Mouse (Mus musculus) liver, embryonic 16.5 days (tissue): Measurements from ENCODE around the gene Cnot4. TPM values are rescaled to one million over a fixed set of nuclear protein-coding genes. Genes with fewer than 3 reads are reported as not detected.
A peak's percentile ranks its signal among the peaks of the same experiment; 100 is the strongest.
"Not testable (repeated sequence)": the region's sequence is repeated elsewhere in the genome, so short reads cannot be mapped to it uniquely, and the experiment has no call there.

ENCODE experiments used
- ATAC-seq: fragments of 200-750 bp; cut with Nextera tagmentation; 2 replicates; pipeline ENCODE4 v1.8.0; 2017; ENCODE audit warnings: low read depth, mild to moderate bottlenecking, moderate number of reproducible peaks, moderate library complexity
- H3K27ac ChIP-seq: fragments of 300-500 bp; sonication (generic); 2 replicates; pipeline ENCODE4 v1.5.1; 2014; ENCODE audit warnings: mild to moderate bottlenecking, low read length
- H3K27me3 ChIP-seq: fragments of 300-500 bp; sonication (generic); 2 replicates; pipeline ENCODE4 v1.6.1; 2014; ENCODE audit warnings: low read depth, low read length, mixed read lengths; ENCODE audit not compliant: control insufficient read depth, insufficient read depth
- H3K36me3 ChIP-seq: fragments of 300-500 bp; sonication (generic); 2 replicates; pipeline ENCODE4 v1.6.1; 2014; ENCODE audit warnings: mild to moderate bottlenecking; ENCODE audit not compliant: control insufficient read depth, insufficient read depth
- H3K4me1 ChIP-seq: fragments of 300-500 bp; sonication (generic); 2 replicates; pipeline ENCODE4 v1.6.1; 2014; ENCODE audit warnings: low read depth, low read length, mixed read lengths; ENCODE audit not compliant: control insufficient read depth
- H3K4me2 ChIP-seq: fragments of 300-500 bp; sonication (generic); 2 replicates; pipeline ENCODE4 v1.6.1; 2014; ENCODE audit warnings: low read depth, low read length, mixed read lengths
- H3K4me3 ChIP-seq: fragments of 300-500 bp; sonication (generic); 2 replicates; pipeline ENCODE4 v1.5.1; 2014; ENCODE audit warnings: low read depth, mild to moderate bottlenecking, low read length
- H3K9ac ChIP-seq: fragments of 300-500 bp; sonication (generic); 2 replicates; pipeline ENCODE4 v1.6.1; 2014; ENCODE audit warnings: low read depth, low read length
- H3K9me3 ChIP-seq: fragments of 300-500 bp; sonication (generic); replicated peaks from 2 replicates; pipeline ENCODE4 v1.6.1; 2016; ENCODE audit warnings: low read length; ENCODE audit not compliant: control insufficient read depth
- WGBS: fragments of 180-500 bp; shearing (Covaris S2); extraction: QIAGEN DNeasy Blood & Tissue Kit; methylation state at CpG from one replicate; pipeline ENCODE4 v1.1.7; 2014; ENCODE audit not compliant: insufficient replicate concordance; 5-methylcytosine and 5-hydroxymethylcytosine counted together
- polyA plus RNA-seq: library from polyadenylated mRNA; unstranded; fragments of >200 nt; fragmentation: Nextera tagmentation; extraction: Ambion mirVana; gene quantifications from 2 replicates; pipeline ENCODE4 v1.2.1, GENCODE M21; 2015

The Cnot4 gene
- 11.0 and 12.5 TPM in 2 replicates for polyA plus RNA-seq

DNA sequence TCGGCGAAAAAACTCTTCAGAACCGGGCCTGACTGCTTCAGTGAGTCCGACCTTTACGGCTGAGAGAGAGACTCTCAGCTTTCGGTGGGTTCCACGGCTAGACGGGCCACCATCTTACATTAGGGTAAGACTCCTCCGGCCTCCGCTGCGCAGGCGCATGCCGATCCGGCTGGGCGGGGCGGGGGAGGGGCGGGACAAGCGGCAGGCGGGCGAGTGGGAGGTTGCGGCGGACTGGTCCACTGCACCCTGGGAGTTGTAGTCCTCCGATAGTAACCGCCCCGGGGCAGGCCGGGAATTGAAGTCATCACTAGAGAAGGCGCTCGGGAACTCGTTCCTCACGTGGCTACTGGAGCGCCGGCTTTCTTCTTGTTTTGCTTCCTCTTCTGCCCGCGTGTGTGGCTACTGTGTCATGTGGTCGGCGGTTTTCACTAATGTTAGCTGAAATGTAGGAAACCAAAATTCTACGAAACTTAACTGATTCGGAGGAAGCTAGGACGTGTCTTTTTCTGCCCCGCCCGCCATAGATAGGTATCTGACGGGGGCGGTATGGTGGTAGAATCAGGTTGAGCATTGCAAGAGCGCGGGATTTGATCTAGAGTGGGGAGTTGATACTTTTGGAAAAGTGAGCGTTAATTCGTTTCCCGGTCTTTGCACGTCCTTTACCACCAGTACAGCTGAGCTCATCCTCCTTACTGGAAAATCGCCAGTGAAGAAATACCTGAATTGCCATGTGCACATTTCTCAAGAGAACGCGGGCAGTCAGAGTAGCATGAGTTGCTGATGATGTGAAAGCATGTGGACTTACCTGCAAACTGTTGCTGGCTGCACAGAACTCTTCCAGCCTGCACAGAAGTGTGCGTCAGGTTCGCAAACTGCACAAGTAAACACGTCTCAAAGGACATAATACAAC lies at the start of gene Cnot4:
Cnot4 (minus strand) TSS at position 146 of the 910 bp plus-strand sequence.
- WGBS, result under 1% methylated on average over 53 of the region's 55 CpGs
- peak within 1 kb of the TSS; percentile 96 for H3K27ac ChIP-seq
- peak within 1 kb of the TSS; percentile 71 for H3K9ac ChIP-seq
- no peaks in the 10 kb centered on the region for H3K36me3 ChIP-seq
- no peaks in the 10 kb centered on the region for H3K27me3 ChIP-seq
- H3K4me1 ChIP-seq, result peaks cover 15% of the 10 kb centered on the region
- no peaks in the 10 kb centered on the region for H3K9me3 ChIP-seq
- H3K4me2 ChIP-seq, result peak within 1 kb of the TSS; percentile 92
- peak; percentile 97 for ATAC-seq
- H3K4me3 ChIP-seq, result peak within 1 kb of the TSS; percentile 68

DNA sequence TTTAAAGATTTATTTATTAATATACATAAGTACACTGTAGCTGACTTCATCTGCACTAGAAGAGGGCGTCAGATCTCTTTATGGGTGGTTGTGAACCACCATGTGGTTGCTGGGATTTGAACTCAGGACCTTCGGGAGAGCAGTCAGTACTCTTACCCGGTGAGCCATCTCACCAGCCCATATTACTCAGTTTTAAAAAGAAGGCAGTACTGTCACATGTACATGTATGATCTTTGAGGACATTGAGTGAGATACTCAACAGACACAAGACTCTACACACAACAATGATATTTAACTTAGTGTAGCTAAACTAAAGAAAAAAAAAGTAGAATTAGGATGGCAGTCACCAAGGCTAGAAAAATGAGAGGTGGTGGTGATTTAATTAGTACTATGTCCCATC lies 45.8 kb upstream of the Cnot4 start:
- WGBS, result 81% methylated on average over 3 of the region's 3 CpGs
- ATAC-seq, result not testable (repeated sequence)

DNA sequence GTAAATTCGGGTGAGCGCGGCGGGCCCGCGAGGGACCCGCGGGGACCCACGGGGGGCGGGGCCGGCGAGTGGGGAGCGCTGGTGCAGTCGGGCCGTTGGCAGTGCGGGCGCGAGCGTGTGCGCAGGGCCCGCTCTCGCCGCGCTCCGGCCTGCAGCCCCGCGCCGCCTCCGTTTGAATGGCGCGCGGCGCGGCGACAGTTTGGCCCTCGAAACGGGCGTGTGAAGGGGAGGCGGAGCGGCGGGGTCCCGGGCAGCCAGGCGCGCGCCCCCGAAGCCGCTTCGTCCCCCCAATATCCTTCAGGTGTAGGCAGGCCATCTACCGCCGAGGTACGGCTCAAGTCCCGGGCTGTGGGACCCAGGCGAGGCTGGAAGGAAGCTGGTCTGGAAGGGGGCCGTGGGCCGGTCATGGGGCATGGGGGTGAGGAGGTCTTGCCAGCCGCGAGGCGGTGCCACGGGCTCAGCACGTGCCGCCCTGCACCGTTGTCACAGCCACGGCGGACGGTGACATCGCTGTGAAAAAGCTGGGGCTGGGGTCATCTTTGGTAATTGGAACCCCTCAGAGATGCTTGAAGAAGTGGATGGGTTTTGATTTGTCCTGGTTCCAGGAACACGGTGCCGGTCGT lies 44.2 kb upstream of the Cnot4 start:
- no peaks in the 10 kb centered on the region for H3K9me3 ChIP-seq
- no peaks in the 10 kb centered on the region; the same call in 1 of the 2 replicates for H3K4me1 ChIP-seq
- peak overlapping the region; percentile 91 for H3K9ac ChIP-seq
- no peaks in the 10 kb centered on the region for H3K36me3 ChIP-seq
- peak overlapping the region; percentile 97 for H3K4me2 ChIP-seq
- peak overlapping the region; percentile 94 for H3K4me3 ChIP-seq
- peak overlapping the region; percentile 94 for H3K27ac ChIP-seq
- ATAC-seq, result peak; percentile 51
- WGBS, result under 1% methylated on average over 64 of the region's 69 CpGs
- H3K27me3 ChIP-seq, result no peaks in the 10 kb centered on the region

More for the DNA sequence above, 45.8 kb upstream of the Cnot4 start:
- H3K4me3 ChIP-seq, H3K9ac ChIP-seq, H3K27ac ChIP-seq, H3K27me3 ChIP-seq, H3K36me3 ChIP-seq, H3K4me2 ChIP-seq, H3K4me1 ChIP-seq, H3K9me3 ChIP-seq: not testable (repeated sequence)

GRCm38 (mm10) chr6:35176979-35177649 lies 43.6 kb upstream of the Cnot4 start, which contains the start of gene Nup205:
TSS of gene Nup205 (plus strand) at chr6:35177421.
- WGBS, result 3% methylated on average over 34 of the region's 34 CpGs
- H3K9ac ChIP-seq, result peak within 1 kb of the TSS; percentile 91
- no peaks in the 10 kb centered on the region for H3K36me3 ChIP-seq
- H3K4me1 ChIP-seq, result no peaks in the 10 kb centered on the region; the same call in 1 of the 2 replicates
- peak; percentile 91 for ATAC-seq
- H3K27me3 ChIP-seq, result no peaks in the 10 kb centered on the region
- H3K4me3 ChIP-seq, result peak within 1 kb of the TSS; percentile 94
- peak within 1 kb of the TSS; percentile 97 for H3K4me2 ChIP-seq
- H3K27ac ChIP-seq, result peak within 1 kb of the TSS; percentile 94
- H3K9me3 ChIP-seq, result no peaks in the 10 kb centered on the region

DNA sequence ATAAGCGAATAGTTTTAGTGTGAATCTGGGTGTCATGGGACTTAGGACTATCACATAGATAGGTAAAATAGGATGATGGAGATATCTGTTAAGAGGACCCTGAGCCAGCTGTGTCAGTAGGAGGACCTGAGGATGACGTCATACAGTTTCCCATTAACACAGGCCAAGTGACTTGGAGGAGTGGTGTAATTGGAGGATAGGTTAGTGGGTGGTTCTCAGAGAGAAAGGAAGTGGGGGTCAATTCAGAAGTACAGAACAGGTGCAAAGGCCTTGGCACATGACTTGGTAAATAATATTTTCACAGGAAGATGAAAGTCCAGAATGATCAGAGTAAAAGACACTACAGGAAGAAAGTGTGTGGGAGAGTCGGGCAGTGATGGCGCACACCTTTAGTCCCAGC lies 39.7 kb upstream of the Cnot4 start:
- H3K9ac ChIP-seq, result no peak overlapping the region
- no peak for ATAC-seq
- WGBS, result 75% methylated on average over 4 of the region's 4 CpGs
- H3K4me2 ChIP-seq, result no peak overlapping the region
- H3K27ac ChIP-seq, result no peak overlapping the region
- no peaks in the 10 kb centered on the region for H3K9me3 ChIP-seq
- H3K4me3 ChIP-seq, result no peak overlapping the region
- no peaks in the 10 kb centered on the region; the same call in 1 of the 2 replicates for H3K4me1 ChIP-seq
- no peaks in the 10 kb centered on the region for H3K36me3 ChIP-seq
- no peaks in the 10 kb centered on the region for H3K27me3 ChIP-seq

GRCm38 (mm10) chr6:35172028-35172427 lies 38.5 kb upstream of the Cnot4 start:
- not testable (repeated sequence) for H3K27ac ChIP-seq, H3K4me3 ChIP-seq, H3K36me3 ChIP-seq, H3K4me1 ChIP-seq, H3K9ac ChIP-seq, H3K4me2 ChIP-seq, H3K9me3 ChIP-seq, H3K27me3 ChIP-seq, ATAC-seq
- WGBS, result 39% methylated on average over 3 of the region's 3 CpGs

DNA sequence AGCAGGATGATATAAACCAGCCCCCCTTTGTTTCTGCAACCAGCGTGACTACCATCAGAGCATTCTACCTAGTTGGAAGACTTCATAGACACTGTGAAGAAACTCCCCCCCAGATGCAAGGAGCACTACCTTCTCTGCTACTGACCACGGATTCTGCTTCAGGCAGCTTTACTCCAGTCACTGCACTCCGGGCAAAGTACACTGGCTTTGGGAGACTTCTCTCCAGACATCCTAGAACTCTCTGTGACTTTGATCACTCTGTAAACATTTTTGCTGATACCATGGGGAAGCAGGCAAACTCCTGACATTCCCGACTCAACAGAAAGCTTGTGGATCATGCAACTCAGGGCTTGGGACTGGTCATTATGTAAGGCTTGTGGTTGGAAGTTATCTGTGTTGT lies 35.7 kb upstream of the Cnot4 start:
- Histone ChIP-seq H3K36me3 (no peaks in the 10 kb centered on the region), H3K9me3 (no peaks in the 10 kb centered on the region), H3K27me3 (no peaks in the 10 kb centered on the region), H3K4me1 (no peaks in the 10 kb centered on the region), H3K4me3 (no peak overlapping the region), H3K27ac (no peak overlapping the region), H3K4me2 (no peak overlapping the region), H3K9ac (no peak overlapping the region)
- WGBS, result 51% methylated on average over 4 of the region's 4 CpGs
- peak; percentile 64 for ATAC-seq

- no peak overlapping the region for H3K9ac ChIP-seq
- no peaks in the 10 kb centered on the region for H3K27me3 ChIP-seq
- H3K36me3 ChIP-seq, result no peaks in the 10 kb centered on the region
- no peak overlapping the region for H3K27ac ChIP-seq
- no peaks in the 10 kb centered on the region for H3K9me3 ChIP-seq
- no peak overlapping the region for H3K4me3 ChIP-seq
- H3K4me2 ChIP-seq, result no peak overlapping the region
- no peak for ATAC-seq
- no peaks in the 10 kb centered on the region for H3K4me1 ChIP-seq
Observed at GRCm38 (mm10) chr6:35154540-35154939, 21.0 kb upstream of the Cnot4 start.
